Mouse (Mus musculus) thymus, adult 2 months (tissue): ENCODE measurements around the gene Padi1. TPM values are rescaled to one million over a fixed set of nuclear protein-coding genes. Genes with fewer than 3 reads are reported as not detected.
A peak's percentile ranks its signal among the peaks of the same experiment; 100 is the strongest.

Experiments
- DNase-seq: peaks from one replicate; pipeline ENCODE4 v3.0.0; 2021
- H3K27ac ChIP-seq: fragments of 200-500 bp; 2 replicates; pipeline ENCODE4 v1.5.1; 2012; ENCODE audit warnings: low read length, control low read depth; ENCODE audit not compliant: control insufficient read depth, insufficient read depth
- H3K27me3 ChIP-seq: fragments of 200-500 bp; 2 replicates; pipeline ENCODE4 v1.6.1; 2012; ENCODE audit warnings: mild to moderate bottlenecking, low read length, moderate library complexity, mixed read lengths; ENCODE audit not compliant: control insufficient read depth, insufficient read depth
- H3K36me3 ChIP-seq: fragments of 200-500 bp; 2 replicates; pipeline ENCODE4 v1.6.1; 2012; ENCODE audit warnings: mild to moderate bottlenecking, low read length, moderate library complexity; ENCODE audit not compliant: control insufficient read depth, insufficient read depth
- H3K4me1 ChIP-seq: fragments of 200-500 bp; replicated peaks from 2 replicates; pipeline ENCODE4 v1.6.1; 2012; ENCODE audit warnings: low read length; ENCODE audit not compliant: control insufficient read depth, insufficient read depth
- H3K4me3 ChIP-seq: fragments of 200-500 bp; 2 replicates; pipeline ENCODE4 v1.5.1; 2012; ENCODE audit warnings: mild to moderate bottlenecking, low read length, control low read depth, moderate library complexity; ENCODE audit not compliant: control insufficient read depth, insufficient read depth
- CTCF ChIP-seq: fragments of 200-500 bp; IDR thresholded peaks from 2 replicates; pipeline ENCODE4 v1.5.1; 2012; ENCODE audit warnings: mild to moderate bottlenecking, control low read depth, low read length, moderate library complexity, borderline replicate concordance; ENCODE audit not compliant: control insufficient read depth, poor library complexity, insufficient read depth; ENCODE audit errors: extremely low read depth
- POLR2A ChIP-seq: fragments of 200-500 bp; IDR thresholded peaks from 2 replicates; pipeline ENCODE4 v1.6.1; 2012; ENCODE audit warnings: mild to moderate bottlenecking, low read length, control low read depth, moderate library complexity; ENCODE audit not compliant: control insufficient read depth, poor library complexity, insufficient read depth; ENCODE audit errors: extremely low read depth
- WGBS: fragments of 180-500 bp; shearing (Covaris S2); methylation state at CpG from one replicate; pipeline ENCODE4 v1.1.7; 2018; 5-methylcytosine and 5-hydroxymethylcytosine counted together
- polyA plus RNA-seq: library from polyadenylated mRNA; depleted of rRNA; stranded (reverse); fragments of >200 nt; gene quantifications from 2 replicates; pipeline ENCODE4 v1.2.3, GENCODE M21; 2012

Padi1 gene
- polyA plus RNA-seq, 1 experiment: 0.85 TPM

GRCm38 (mm10) chr4:140779803-140780397 lies 65.7 kb downstream of the Padi1 start:
- Histone ChIP-seq H3K27me3 (no peaks in the 10 kb centered on the region), H3K36me3 (no peaks in the 10 kb centered on the region), H3K4me3 (no peak overlapping the region), H3K27ac (no peak overlapping the region), H3K4me1 (peaks cover 48% of the 10 kb centered on the region)
- WGBS: 88% methylated on average over 19 of the region's 19 CpGs
- no peak for TF ChIP-seq POLR2A
- no peak for TF ChIP-seq CTCF
- DNase-seq: no peak

GRCm38 (mm10) chr4:140776623-140777022 lies 69.0 kb downstream of the Padi1 start:
- Histone ChIP-seq H3K4me3 (no peak overlapping the region), H3K27ac (peak overlapping the region; percentile 8; the same call in 1 of the 2 replicates), H3K4me1 (peaks cover 40% of the 10 kb centered on the region), H3K27me3 (no peaks in the 10 kb centered on the region), H3K36me3 (no peaks in the 10 kb centered on the region)
- no peak for DNase-seq
- TF ChIP-seq POLR2A (no peak), CTCF (no peak)
- WGBS: 76% methylated on average over 13 of the region's 13 CpGs

- peak; percentile 69 for DNase-seq
Measured at GRCm38 (mm10) chr4:140775876-140776275, 69.7 kb downstream of the Padi1 start.

GRCm38 (mm10) chr4:140774893-140775292 lies 70.7 kb downstream of the Padi1 start:
- peak overlapping the region; percentile 23; the same call in 1 of the 2 replicates for H3K27ac ChIP-seq
- H3K4me1 ChIP-seq: peaks cover 34% of the 10 kb centered on the region
- TF ChIP-seq CTCF: no peak
- 0 out of 2 replicates have a peak, but pooled peaks have one; percentile 33 for TF ChIP-seq POLR2A
- H3K36me3 ChIP-seq: no peaks in the 10 kb centered on the region
- WGBS: 24% methylated on average over 9 of the region's 9 CpGs
- no peaks in the 10 kb centered on the region for H3K27me3 ChIP-seq
- peak; percentile 69 for DNase-seq
- H3K4me3 ChIP-seq: no peak overlapping the region

More at GRCm38 (mm10) chr4:140775876-140776275, 69.7 kb downstream of the Padi1 start:
- 23% methylated on average over 10 of the region's 10 CpGs for WGBS
- no peak overlapping the region for H3K4me3 ChIP-seq
- H3K4me1 ChIP-seq: peaks cover 34% of the 10 kb centered on the region
- no peaks in the 10 kb centered on the region for H3K36me3 ChIP-seq
- H3K27ac ChIP-seq: peak overlapping the region; percentile 65; the same call in 1 of the 2 replicates
- H3K27me3 ChIP-seq: no peaks in the 10 kb centered on the region
- TF ChIP-seq CTCF: no peak
- no peak for TF ChIP-seq POLR2A

- Histone ChIP-seq H3K4me1 (peaks cover 34% of the 10 kb centered on the region), H3K27me3 (no peaks in the 10 kb centered on the region), H3K36me3 (no peaks in the 10 kb centered on the region), H3K27ac (peak within 1 kb of the TSS; percentile 23; the same call in 1 of the 2 replicates), H3K4me3 (no peak within 1 kb of the TSS)
- WGBS: 57% methylated on average over 21 of the region's 21 CpGs
- no peak for DNase-seq
- TF ChIP-seq CTCF (no peak), POLR2A (no peak)
Measured at GRCm38 (mm10) chr4:140774025-140774800, 71.4 kb downstream of the Padi1 start, which contains the start of gene Padi4. Gene Padi4, minus strand, starts transcription at chr4:140774236.

GRCm38 (mm10) chr4:140771091-140771490 lies 74.5 kb downstream of the Padi1 start:
- no peaks in the 10 kb centered on the region for H3K36me3 ChIP-seq
- H3K27ac ChIP-seq: no peak overlapping the region
- no peak overlapping the region for H3K4me3 ChIP-seq
- WGBS: 36% methylated on average over 4 of the region's 4 CpGs
- peaks cover 23% of the 10 kb centered on the region for H3K4me1 ChIP-seq
- no peak for TF ChIP-seq CTCF
- TF ChIP-seq POLR2A: no peak
- DNase-seq: no peak
- H3K27me3 ChIP-seq: no peaks in the 10 kb centered on the region
